Mouse (Mus musculus) heart, embryonic 10.5 days (tissue): ENCODE measurements around the gene Smox. TPM values are rescaled to one million over a fixed set of nuclear protein-coding genes. Genes with fewer than 3 reads are reported as not detected.
A peak's percentile ranks its signal among the peaks of the same experiment; 100 is the strongest.

Source experiments
- DNase-seq: peaks from one replicate; pipeline ENCODE4 v3.0.0-alpha.2; 2017; ENCODE audit warnings: low spot score
- H3K27ac ChIP-seq: fragments of 300-500 bp; sonication (generic); 2 replicates; pipeline ENCODE4 v1.5.1; 2016; ENCODE audit warnings: mild to moderate bottlenecking
- H3K27me3 ChIP-seq: fragments of 300-500 bp; sonication (generic); 2 replicates; pipeline ENCODE4 v1.6.1; 2016; ENCODE audit warnings: mild to moderate bottlenecking; ENCODE audit not compliant: poor library complexity, insufficient read depth, severe bottlenecking
- H3K36me3 ChIP-seq: fragments of 300-500 bp; sonication (generic); 2 replicates; pipeline ENCODE4 v1.6.1; 2016; ENCODE audit warnings: mild to moderate bottlenecking, moderate library complexity
- H3K4me1 ChIP-seq: fragments of 300-500 bp; sonication (generic); 2 replicates; pipeline ENCODE4 v1.6.1; 2016; ENCODE audit warnings: mild to moderate bottlenecking
- H3K4me3 ChIP-seq: fragments of 300-500 bp; sonication (generic); 2 replicates; pipeline ENCODE4 v1.5.1; 2016; ENCODE audit warnings: mild to moderate bottlenecking, moderate library complexity
- H3K9me3 ChIP-seq: fragments of 300-500 bp; sonication (generic); 2 replicates; pipeline ENCODE4 v1.6.1; 2016; ENCODE audit warnings: mild to moderate bottlenecking, moderate library complexity
- WGBS: fragments of 180-500 bp; shearing (Covaris S2); methylation state at CpG from one replicate; pipeline ENCODE4 v1.1.7; 2016; 5-methylcytosine and 5-hydroxymethylcytosine counted together
- polyA plus RNA-seq: library from polyadenylated mRNA; unstranded; fragments of >200 nt; fragmentation: Nextera tagmentation; extraction: Ambion mirVana; gene quantifications from 2 replicates; pipeline ENCODE4 v1.2.1, GENCODE M21; 2016

The Smox gene
- 26.1 and 28.0 TPM in 2 replicates for polyA plus RNA-seq

GRCm38 (mm10) chr2:131491196-131491595 is at the start of gene Smox:
TSS of gene Smox (plus strand) at chr2:131491496.
- H3K9me3 ChIP-seq = no peaks in the 10 kb centered on the region
- peak within 1 kb of the TSS; percentile 96 for H3K4me3 ChIP-seq
- WGBS = 27% methylated on average over 7 of the region's 7 CpGs
- no peak for DNase-seq
- peaks cover 26% of the 10 kb centered on the region for H3K4me1 ChIP-seq
- H3K36me3 ChIP-seq = no peaks in the 10 kb centered on the region
- H3K27me3 ChIP-seq = peaks cover 6% of the 10 kb centered on the region; the same call in 1 of the 2 replicates
- peak within 1 kb of the TSS; percentile 94 for H3K27ac ChIP-seq

DNA sequence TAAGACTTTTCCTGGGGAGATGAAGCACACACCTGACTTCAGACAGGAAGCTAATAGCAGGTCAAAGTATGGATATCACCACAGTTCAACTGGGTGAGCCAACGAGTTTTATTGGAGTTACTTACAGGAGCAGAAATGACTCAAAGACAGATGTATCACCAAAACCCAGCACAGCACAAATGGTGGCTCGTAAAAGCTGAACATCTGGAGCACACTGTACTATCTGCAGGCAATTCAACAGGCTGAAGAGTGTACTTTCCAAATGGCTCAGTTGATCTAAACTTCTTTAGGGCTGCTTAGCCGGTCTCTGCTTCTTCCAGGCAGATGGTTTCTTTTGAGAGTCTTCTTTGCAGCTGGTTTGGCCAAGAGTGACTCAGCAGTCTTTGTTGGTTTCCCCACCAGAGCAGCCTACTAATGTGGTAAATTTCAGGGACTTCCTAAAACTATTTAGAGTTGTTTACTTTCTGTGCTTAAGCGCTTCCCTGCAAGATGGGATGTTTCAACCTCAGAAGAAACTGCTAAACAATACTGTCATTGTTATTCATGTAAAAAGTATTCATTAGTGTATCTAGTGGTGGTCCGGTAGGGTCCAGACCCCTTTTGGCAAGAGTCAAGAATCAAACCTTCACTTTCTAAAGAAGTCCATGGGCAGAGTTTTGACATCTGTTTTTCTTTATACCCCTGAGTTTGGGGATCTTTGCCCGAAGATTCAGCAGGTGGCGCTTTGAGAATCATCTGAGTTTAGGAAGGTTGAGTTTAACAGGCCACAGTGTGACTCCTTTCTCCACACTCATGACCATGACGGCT is 48.0 kb upstream of the Smox start:
- peak; percentile 45 for DNase-seq
- no peaks in the 10 kb centered on the region for H3K27me3 ChIP-seq
- 72% methylated on average over 8 of the region's 8 CpGs for WGBS

GRCm38 (mm10) chr2:131443891-131444190 is 47.5 kb upstream of the Smox start:
- H3K36me3 ChIP-seq = no peaks in the 10 kb centered on the region

More for the DNA sequence above, 48.0 kb upstream of the Smox start:
- Histone ChIP-seq H3K36me3 (no peaks in the 10 kb centered on the region), H3K4me3 (no peak overlapping the region), H3K9me3 (no peaks in the 10 kb centered on the region), H3K27ac (no peak overlapping the region), H3K4me1 (no peaks in the 10 kb centered on the region)

GRCm38 (mm10) chr2:131446416-131446982 is 44.8 kb upstream of the Smox start:
- Histone ChIP-seq H3K27me3 (no peaks in the 10 kb centered on the region), H3K27ac (no peak overlapping the region), H3K4me1 (no peaks in the 10 kb centered on the region; the same call in 1 of the 2 replicates), H3K36me3 (no peaks in the 10 kb centered on the region), H3K4me3 (no peak overlapping the region), H3K9me3 (no peaks in the 10 kb centered on the region)
- DNase-seq = peak; percentile 57
- WGBS = 47% methylated on average over 2 of the region's 2 CpGs

More at GRCm38 (mm10) chr2:131443891-131444190, 47.5 kb upstream of the Smox start:
- 67% methylated on average over 1 of the region's 1 CpGs for WGBS
- DNase-seq = peak; percentile 51
- H3K27ac ChIP-seq = no peak overlapping the region
- no peak overlapping the region for H3K4me3 ChIP-seq
- H3K27me3 ChIP-seq = no peaks in the 10 kb centered on the region
- H3K4me1 ChIP-seq = no peaks in the 10 kb centered on the region
- no peaks in the 10 kb centered on the region for H3K9me3 ChIP-seq

DNA sequence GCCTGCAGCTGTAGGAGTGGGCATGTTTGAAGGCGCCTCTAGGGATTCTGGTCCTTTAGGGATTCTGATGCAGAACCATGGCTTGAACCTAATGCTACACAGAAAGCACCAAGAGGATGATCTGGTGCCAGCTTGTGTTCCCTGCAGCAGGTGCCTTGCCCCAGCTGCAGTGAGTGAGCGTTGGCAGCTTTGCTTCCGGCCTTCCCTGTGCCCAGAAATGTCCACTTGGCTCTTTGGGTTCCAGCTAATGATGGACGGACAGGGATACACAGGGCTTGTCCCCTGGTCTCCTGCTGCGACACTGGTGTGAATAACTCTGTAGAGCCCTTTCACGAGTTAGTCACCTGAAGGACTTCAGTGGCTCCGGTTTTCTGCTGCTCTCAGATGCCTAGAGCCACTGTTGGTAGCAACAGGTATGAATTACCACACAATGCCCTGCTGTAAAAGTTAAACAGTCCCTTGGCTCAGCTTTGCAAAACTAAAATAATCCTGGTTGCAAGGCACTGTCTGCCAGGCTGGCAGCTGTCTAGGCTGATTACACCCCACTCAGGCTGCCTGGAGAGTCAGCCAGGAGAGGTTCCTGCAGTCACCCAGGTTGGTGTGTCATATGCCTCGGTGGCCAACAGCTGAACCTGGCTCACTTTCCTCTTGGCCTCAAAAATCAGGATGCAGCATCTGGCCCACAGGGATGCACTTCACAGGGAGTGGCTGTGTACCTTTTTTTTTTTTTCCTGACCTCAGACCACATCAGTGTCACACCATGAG is 43.5 kb upstream of the Smox start:
- Histone ChIP-seq H3K9me3 (no peaks in the 10 kb centered on the region), H3K27ac (no peak overlapping the region), H3K36me3 (no peaks in the 10 kb centered on the region), H3K4me3 (no peak overlapping the region), H3K27me3 (no peaks in the 10 kb centered on the region), H3K4me1 (no peaks in the 10 kb centered on the region; the same call in 1 of the 2 replicates)
- WGBS = 77% methylated on average over 8 of the region's 8 CpGs
- DNase-seq = peak; percentile 68

- Histone ChIP-seq H3K4me1 (no peaks in the 10 kb centered on the region; the same call in 1 of the 2 replicates), H3K4me3 (no peak overlapping the region), H3K9me3 (no peaks in the 10 kb centered on the region), H3K36me3 (no peaks in the 10 kb centered on the region), H3K27ac (no peak overlapping the region), H3K27me3 (no peaks in the 10 kb centered on the region)
- peak; percentile 70 for DNase-seq
Observed at GRCm38 (mm10) chr2:131448353-131448752, 42.9 kb upstream of the Smox start.

GRCm38 (mm10) chr2:131449720-131450119 is 41.6 kb upstream of the Smox start:
- Histone ChIP-seq H3K4me1 (no peaks in the 10 kb centered on the region; the same call in 1 of the 2 replicates), H3K4me3 (no peak overlapping the region), H3K27ac (no peak overlapping the region), H3K9me3 (no peaks in the 10 kb centered on the region), H3K27me3 (no peaks in the 10 kb centered on the region), H3K36me3 (no peaks in the 10 kb centered on the region)
- 68% methylated on average over 5 of the region's 5 CpGs for WGBS
- DNase-seq = peak; percentile 61

DNA sequence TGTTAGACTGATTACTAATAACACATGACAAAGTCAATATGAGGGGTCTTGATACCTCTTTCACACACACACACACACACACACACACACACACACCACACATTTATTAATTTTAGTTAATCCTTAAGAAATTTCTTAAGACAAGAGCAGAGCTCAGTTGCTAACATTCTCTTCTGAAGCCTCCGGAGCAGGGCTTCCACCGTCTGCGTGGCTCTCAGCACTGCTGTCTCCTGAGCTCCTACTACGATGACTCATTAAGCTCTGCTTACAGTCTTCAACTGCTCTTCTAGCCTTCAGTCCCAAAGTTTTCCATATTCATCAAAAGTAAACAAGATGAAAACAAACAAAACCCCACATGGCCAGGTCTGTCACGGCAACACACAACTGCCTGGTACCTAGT is 40.8 kb upstream of the Smox start:
- no peaks in the 10 kb centered on the region; the same call in 1 of the 2 replicates for H3K4me1 ChIP-seq
- peak; percentile 17 for DNase-seq
- no peaks in the 10 kb centered on the region for H3K27me3 ChIP-seq
- no peak overlapping the region for H3K27ac ChIP-seq
- WGBS = 81% methylated on average over 5 of the region's 5 CpGs
- no peaks in the 10 kb centered on the region for H3K36me3 ChIP-seq
- no peaks in the 10 kb centered on the region for H3K9me3 ChIP-seq
- no peak overlapping the region for H3K4me3 ChIP-seq

DNA sequence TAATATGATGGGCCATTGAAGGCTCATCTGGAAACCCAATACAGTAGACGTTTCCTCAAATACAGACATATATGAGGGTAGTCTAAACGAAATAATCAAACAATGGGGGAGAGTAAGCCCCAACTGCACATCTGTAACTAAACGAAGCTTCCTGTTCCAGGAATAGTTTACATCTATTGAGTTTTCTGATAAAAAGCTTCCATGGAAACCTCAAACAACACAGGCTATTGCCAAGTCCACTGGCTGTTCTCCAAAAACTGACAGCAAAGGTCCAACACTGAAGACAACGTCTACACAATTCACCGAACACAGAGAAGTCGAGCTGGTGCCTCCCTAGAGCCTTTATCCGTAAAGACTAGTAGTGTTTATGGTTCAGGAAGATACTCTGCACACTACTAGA is 33.6 kb upstream of the Smox start:
- H3K4me1 ChIP-seq = no peaks in the 10 kb centered on the region
- H3K36me3 ChIP-seq = no peaks in the 10 kb centered on the region
- WGBS = 81% methylated on average over 7 of the region's 7 CpGs
- H3K27ac ChIP-seq = no peak overlapping the region
- DNase-seq = no peak
- no peaks in the 10 kb centered on the region for H3K27me3 ChIP-seq
- H3K4me3 ChIP-seq = no peak overlapping the region
- no peaks in the 10 kb centered on the region for H3K9me3 ChIP-seq

- Histone ChIP-seq H3K27ac (no peak overlapping the region), H3K27me3 (no peaks in the 10 kb centered on the region), H3K36me3 (no peaks in the 10 kb centered on the region), H3K9me3 (no peaks in the 10 kb centered on the region), H3K4me3 (no peak overlapping the region), H3K4me1 (no peaks in the 10 kb centered on the region)
- DNase-seq = peak; percentile 64
- WGBS = 44% methylated on average over 9 of the region's 9 CpGs
Observed at GRCm38 (mm10) chr2:131460946-131461682, 30.2 kb upstream of the Smox start.

DNA sequence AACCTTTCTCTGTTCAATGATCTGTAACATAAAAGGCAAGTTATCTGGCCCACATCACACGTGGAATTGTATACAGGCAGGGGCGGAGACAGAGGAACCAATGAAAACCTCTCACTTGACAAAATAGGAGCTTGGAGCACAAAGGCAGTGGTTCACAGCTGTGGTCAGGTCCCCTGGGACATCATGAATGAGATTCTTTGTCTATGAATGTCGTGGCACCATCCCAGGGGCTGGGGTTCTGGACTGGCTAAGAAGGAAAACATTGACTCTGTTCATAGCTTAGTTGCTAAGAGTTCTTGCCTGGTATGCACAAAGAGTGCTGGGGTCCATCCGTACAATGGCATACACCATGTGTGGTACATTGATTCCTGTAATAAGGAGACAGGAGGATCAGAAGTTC is 28.3 kb upstream of the Smox start:
- Histone ChIP-seq H3K4me3 (no peak overlapping the region), H3K9me3 (no peaks in the 10 kb centered on the region), H3K27me3 (no peaks in the 10 kb centered on the region), H3K36me3 (no peaks in the 10 kb centered on the region), H3K4me1 (no peaks in the 10 kb centered on the region), H3K27ac (no peak overlapping the region)
- 77% methylated on average over 4 of the region's 4 CpGs for WGBS
- DNase-seq = peak; percentile 43

- Histone ChIP-seq H3K4me1 (no peaks in the 10 kb centered on the region), H3K36me3 (no peaks in the 10 kb centered on the region), H3K4me3 (no peak overlapping the region), H3K9me3 (no peaks in the 10 kb centered on the region), H3K27me3 (no peaks in the 10 kb centered on the region), H3K27ac (no peak overlapping the region)
- 94% methylated on average over 2 of the region's 2 CpGs for WGBS
- DNase-seq = peak; percentile 54
Observed at GRCm38 (mm10) chr2:131464147-131464546, 27.1 kb upstream of the Smox start.
